Mouse (Mus musculus) lung, postnatal 36 days (tissue): ENCODE results near the gene Slc25a13.

Source experiments
- DNase-seq: peaks from one replicate; pipeline ENCODE4 v3.0.0; 2022; ENCODE audit warnings: mixed read lengths

The Slc25a13 gene

GRCm38 (mm10) chr6:6015616-6016015 is 201.4 kb downstream of the Slc25a13 start:
- no peak for DNase-seq

DNA sequence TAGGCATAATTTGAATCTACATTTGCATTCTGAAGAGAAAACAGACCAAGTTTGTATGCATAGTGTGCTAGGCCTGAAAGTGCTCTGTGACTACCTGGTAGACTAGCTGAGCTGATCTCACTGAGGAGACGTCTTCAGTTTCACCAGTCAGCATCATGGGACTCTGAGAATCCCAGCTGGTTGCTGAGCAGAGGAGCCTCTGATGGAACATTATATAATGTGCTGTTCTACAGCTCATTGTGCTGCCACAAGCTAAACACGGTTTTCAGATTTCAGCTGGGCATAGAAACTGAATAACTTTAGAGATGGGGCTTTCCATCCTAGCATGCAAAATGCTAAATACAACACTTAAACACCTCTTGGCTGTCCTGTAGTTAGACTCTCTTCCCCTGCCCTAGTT is 205.6 kb downstream of the Slc25a13 start:
- no peak for DNase-seq

DNA sequence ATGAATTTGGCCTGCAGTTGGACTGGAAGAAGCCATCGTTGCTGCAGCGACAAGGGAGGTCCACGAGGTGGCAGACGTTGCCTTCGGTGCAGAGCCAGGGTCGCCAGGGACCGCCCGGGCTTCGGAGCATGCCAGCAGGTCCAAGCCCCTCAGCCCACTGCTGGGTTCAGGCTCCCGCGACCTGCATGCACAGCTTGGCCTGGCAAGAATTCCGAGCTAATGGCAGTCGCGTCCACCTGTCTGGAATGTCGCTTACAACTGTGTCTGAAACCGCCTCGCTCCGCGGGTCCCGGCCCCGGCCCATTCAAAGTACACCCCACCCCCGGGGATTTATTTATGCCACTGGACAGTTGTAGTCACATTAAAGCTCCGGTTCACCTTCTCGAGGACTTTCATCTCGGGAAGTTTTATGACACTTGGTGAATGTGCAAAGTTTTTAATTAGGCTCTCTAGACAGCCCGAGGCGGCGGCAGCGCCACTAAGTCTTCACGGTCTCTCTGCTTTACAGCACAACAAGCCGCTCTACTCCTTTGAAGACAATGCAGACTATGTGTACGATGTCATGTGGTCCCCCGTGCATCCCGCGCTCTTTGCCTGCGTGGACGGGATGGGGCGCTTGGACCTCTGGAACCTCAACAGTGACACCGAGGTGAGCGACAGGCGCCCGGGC is 211.1 kb downstream of the Slc25a13 start:
- DNase-seq = peak; percentile 78

GRCm38 (mm10) chr6:6004756-6005485 is 212.1 kb downstream of the Slc25a13 start:
- peak; percentile 3 for DNase-seq

- no peak for DNase-seq
Observed at GRCm38 (mm10) chr6:6002061-6002460, 214.9 kb downstream of the Slc25a13 start.

DNA sequence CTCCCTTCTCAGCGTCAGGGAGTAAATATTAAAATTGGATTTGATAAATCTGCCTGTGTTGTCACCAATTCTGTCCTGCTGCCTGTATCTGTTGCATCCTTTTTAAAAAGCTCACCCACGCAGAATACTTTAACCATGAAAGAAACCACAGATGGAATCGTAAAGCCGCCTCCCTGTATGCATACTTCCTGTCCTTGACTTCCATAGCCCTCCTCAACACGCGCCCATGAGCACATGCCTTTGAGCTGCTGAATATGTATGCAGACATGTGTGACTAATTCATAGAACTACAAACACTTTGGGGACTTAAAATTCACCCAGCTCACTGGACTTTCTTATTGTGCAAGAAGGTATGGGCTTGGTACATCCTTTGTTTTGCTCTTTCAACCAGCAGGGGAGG is 219.4 kb downstream of the Slc25a13 start:
- DNase-seq = no peak

- no peak for DNase-seq
Observed at GRCm38 (mm10) chr6:5993056-5993455, 223.9 kb downstream of the Slc25a13 start.

DNA sequence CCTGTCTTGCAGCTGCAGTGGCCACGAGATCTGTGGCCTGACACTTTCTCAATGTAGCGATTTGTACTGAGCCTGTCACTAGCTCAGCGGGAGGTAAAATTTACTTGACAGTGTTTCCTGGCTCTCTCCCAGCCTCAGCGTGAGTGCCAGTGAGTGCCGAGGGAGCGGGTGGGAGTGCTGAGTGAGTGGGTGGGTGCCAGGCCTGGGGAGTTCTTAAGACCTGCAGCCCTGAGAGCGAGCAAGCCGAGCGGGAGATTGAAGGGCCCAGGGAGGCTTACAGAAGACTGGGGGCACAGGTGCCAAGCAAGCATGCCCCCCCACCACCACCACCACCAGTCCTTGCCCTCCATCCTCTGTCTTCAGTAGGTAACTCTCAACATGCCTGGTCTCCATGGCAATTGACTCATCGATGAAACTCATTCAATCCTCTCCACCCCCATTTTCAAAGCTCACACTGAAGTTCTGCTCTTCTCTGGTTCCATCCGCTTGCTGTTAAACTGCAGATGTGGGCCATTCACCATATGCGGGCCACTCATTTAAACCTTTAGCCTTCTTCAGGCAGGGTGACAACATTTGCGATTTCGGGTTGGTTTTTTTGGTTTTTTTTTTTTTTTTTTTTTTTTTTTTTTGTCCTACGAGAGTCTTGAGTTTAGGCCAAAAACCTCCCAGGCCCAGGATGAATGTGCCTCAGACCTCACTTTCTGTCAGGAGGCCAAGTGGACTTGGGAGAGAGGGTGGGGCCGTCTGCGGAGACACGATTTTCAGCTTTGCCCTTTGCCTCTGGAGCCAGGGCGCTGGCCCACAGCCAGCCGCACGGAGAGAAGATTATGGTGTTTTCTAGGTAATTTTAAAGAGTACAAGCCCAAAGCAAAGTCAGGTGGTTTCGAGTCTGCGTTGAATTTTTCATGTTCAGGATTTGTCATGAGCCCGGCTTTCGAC is 224.9 kb downstream of the Slc25a13 start:
- peak; percentile 40 for DNase-seq

DNA sequence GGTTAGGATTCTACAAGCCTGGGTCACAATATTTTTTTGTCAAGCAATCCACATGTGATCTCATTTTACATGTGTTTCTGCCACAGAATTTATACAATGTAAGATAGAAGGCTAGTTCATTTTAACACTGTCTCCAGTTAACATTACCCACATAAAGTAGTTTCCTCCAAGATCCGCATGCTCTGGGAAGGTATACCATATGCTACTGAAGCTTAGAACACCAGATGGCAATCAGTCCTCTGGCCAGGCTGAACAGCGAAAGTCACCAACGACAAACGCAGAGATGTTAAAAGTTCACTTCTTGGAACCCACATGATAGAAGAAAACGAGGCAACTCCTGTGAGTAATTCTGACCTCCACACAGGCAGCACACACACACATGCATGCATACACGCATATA is 225.7 kb downstream of the Slc25a13 start:
- no peak for DNase-seq
